Mouse (Mus musculus): Measurements from ENCODE around the gene Rpl23a. TPM values are rescaled to one million over a fixed set of nuclear protein-coding genes. Genes with fewer than 3 reads are reported as not detected.

The Rpl23a gene
- polyA plus RNA-seq, 1 experiment from 2014 or later: 1,079 TPM

GRCm38 (mm10) chr11:78146707-78147543, 36.5 kb downstream of the Rpl23a start:
- ATAC-seq (no peak), DNase-seq (ENCODE audit: low spot score) (no peak)
- no peak for TF ChIP-seq CTCF (IDR thresholded peaks at IDR 0.05)
- TF ChIP-seq EP300 (IDR thresholded peaks at IDR 0.05): no peak
- WGBS: 86% methylated on average over 6 of the region's 6 CpGs
- H3K4me3 ChIP-seq (ENCODE audit: low read depth, low read length): no peak overlapping the region
- no peak overlapping the region for H3K4me2 ChIP-seq (replicated peaks; ENCODE audit: low read depth, low read length)
- 0 out of 2 replicates have a peak, but pooled peaks cover 5% of the 10 kb centered on the region for H3K36me3 ChIP-seq (ENCODE audit: insufficient read depth, low read length)
- H3K27ac ChIP-seq (ENCODE audit: low read length): no peak overlapping the region
- no peak overlapping the region for H3K9ac ChIP-seq (replicated peaks; ENCODE audit: low read depth)
- no peaks in the 10 kb centered on the region for H3K9me3 ChIP-seq (ENCODE audit: low read length)
- no peaks in the 10 kb centered on the region for H3K27me3 ChIP-seq (replicated peaks; ENCODE audit: insufficient read depth, low read length)
- H3K4me1 ChIP-seq (ENCODE audit: insufficient read depth, low read depth, low read length): peaks cover under 1% of the 10 kb centered on the region; the same call in 1 of the 2 replicates

GRCm38 (mm10) chr11:78146168-78146567, 37.2 kb downstream of the Rpl23a start:
- ATAC-seq (no peak), DNase-seq (ENCODE audit: low spot score) (no peak)
- Histone ChIP-seq H3K27ac (ENCODE audit: low read length) (no peak overlapping the region), H3K27me3 (replicated peaks; ENCODE audit: insufficient read depth, low read length) (no peaks in the 10 kb centered on the region), H3K36me3 (ENCODE audit: insufficient read depth, low read length) (0 out of 2 replicates have a peak, but pooled peaks cover 5% of the 10 kb centered on the region), H3K9ac (replicated peaks; ENCODE audit: low read depth) (no peak overlapping the region), H3K9me3 (ENCODE audit: low read length) (no peaks in the 10 kb centered on the region), H3K4me1 (ENCODE audit: insufficient read depth, low read depth, low read length) (no peaks in the 10 kb centered on the region), H3K4me2 (replicated peaks; ENCODE audit: low read depth, low read length) (no peak overlapping the region), H3K4me3 (ENCODE audit: low read depth, low read length) (no peak overlapping the region)
- TF ChIP-seq EP300 (IDR thresholded peaks at IDR 0.05): no peak
- peak; percentile 43 for TF ChIP-seq CTCF (IDR thresholded peaks at IDR 0.05)
- 89% methylated on average over 5 of the region's 5 CpGs for WGBS

GRCm38 (mm10) chr11:78143520-78143919, 39.9 kb downstream of the Rpl23a start:
- H3K4me3 ChIP-seq (ENCODE audit: low read depth, low read length): no peak overlapping the region
- no peak for TF ChIP-seq CTCF (IDR thresholded peaks at IDR 0.05)
- TF ChIP-seq EP300 (IDR thresholded peaks at IDR 0.05): no peak
- no peaks in the 10 kb centered on the region for H3K27me3 ChIP-seq (replicated peaks; ENCODE audit: insufficient read depth, low read length)
- H3K4me2 ChIP-seq (replicated peaks; ENCODE audit: low read depth, low read length): no peak overlapping the region
- H3K4me1 ChIP-seq (ENCODE audit: insufficient read depth, low read depth, low read length): no peaks in the 10 kb centered on the region
- no peak overlapping the region for H3K9ac ChIP-seq (replicated peaks; ENCODE audit: low read depth)
- DNase-seq (ENCODE audit: low spot score): no peak
- WGBS: 74% methylated on average over 2 of the region's 2 CpGs
- no peak for ATAC-seq
- no peaks in the 10 kb centered on the region for H3K9me3 ChIP-seq (ENCODE audit: low read length)
- H3K36me3 ChIP-seq (ENCODE audit: insufficient read depth, low read length): no peaks in the 10 kb centered on the region
- H3K27ac ChIP-seq (ENCODE audit: low read length): no peak overlapping the region

- TF ChIP-seq EP300 (IDR thresholded peaks at IDR 0.05): no peak
- TF ChIP-seq CTCF (IDR thresholded peaks at IDR 0.05): no peak
- Histone ChIP-seq H3K9ac (replicated peaks; ENCODE audit: low read depth) (no peak overlapping the region), H3K27me3 (replicated peaks; ENCODE audit: insufficient read depth, low read length) (no peaks in the 10 kb centered on the region), H3K4me3 (ENCODE audit: low read depth, low read length) (no peak overlapping the region), H3K36me3 (ENCODE audit: insufficient read depth, low read length) (no peaks in the 10 kb centered on the region), H3K4me2 (replicated peaks; ENCODE audit: low read depth, low read length) (no peak overlapping the region), H3K27ac (ENCODE audit: low read length) (no peak overlapping the region), H3K4me1 (ENCODE audit: insufficient read depth, low read depth, low read length) (no peaks in the 10 kb centered on the region), H3K9me3 (ENCODE audit: low read length) (no peaks in the 10 kb centered on the region)
- DNase-seq (ENCODE audit: low spot score) (no peak), ATAC-seq (no peak)
- WGBS: 71% methylated on average over 5 of the region's 5 CpGs
Measured at GRCm38 (mm10) chr11:78140665-78141064, 42.7 kb downstream of the Rpl23a start.

- no peak for ATAC-seq
- no peak overlapping the region for H3K27ac ChIP-seq (ENCODE audit: low read length)
- no peak overlapping the region for H3K9ac ChIP-seq (replicated peaks; ENCODE audit: low read depth)
- H3K9me3 ChIP-seq (ENCODE audit: low read length): no peaks in the 10 kb centered on the region
- TF ChIP-seq EP300 (IDR thresholded peaks at IDR 0.05): no peak
- TF ChIP-seq CTCF (IDR thresholded peaks at IDR 0.05): no peak
- H3K36me3 ChIP-seq (ENCODE audit: insufficient read depth, low read length): no peaks in the 10 kb centered on the region
- H3K27me3 ChIP-seq (replicated peaks; ENCODE audit: insufficient read depth, low read length): no peaks in the 10 kb centered on the region
- DNase-seq (ENCODE audit: low spot score): no peak
- no peak overlapping the region for H3K4me2 ChIP-seq (replicated peaks; ENCODE audit: low read depth, low read length)
- H3K4me1 ChIP-seq (ENCODE audit: insufficient read depth, low read depth, low read length): no peaks in the 10 kb centered on the region
- 90% methylated on average over 3 of the region's 3 CpGs for WGBS
- H3K4me3 ChIP-seq (ENCODE audit: low read depth, low read length): no peak overlapping the region
Measured at GRCm38 (mm10) chr11:78138023-78138422, 45.4 kb downstream of the Rpl23a start.

GRCm38 (mm10) chr11:78137584-78137983, 45.8 kb downstream of the Rpl23a start:
- WGBS: 77% methylated on average over 4 of the region's 4 CpGs
- H3K27ac ChIP-seq (ENCODE audit: low read length): no peak overlapping the region
- ATAC-seq (no peak), DNase-seq (ENCODE audit: low spot score) (no peak)
- H3K4me3 ChIP-seq (ENCODE audit: low read depth, low read length): no peak overlapping the region
- H3K36me3 ChIP-seq (ENCODE audit: insufficient read depth, low read length): no peaks in the 10 kb centered on the region
- TF ChIP-seq EP300 (IDR thresholded peaks at IDR 0.05) (no peak), CTCF (IDR thresholded peaks at IDR 0.05) (no peak)
- no peaks in the 10 kb centered on the region for H3K27me3 ChIP-seq (replicated peaks; ENCODE audit: insufficient read depth, low read length)
- H3K9me3 ChIP-seq (ENCODE audit: low read length): no peaks in the 10 kb centered on the region
- no peak overlapping the region for H3K9ac ChIP-seq (replicated peaks; ENCODE audit: low read depth)
- no peaks in the 10 kb centered on the region for H3K4me1 ChIP-seq (ENCODE audit: insufficient read depth, low read depth, low read length)
- no peak overlapping the region for H3K4me2 ChIP-seq (replicated peaks; ENCODE audit: low read depth, low read length)
